Mouse (Mus musculus): Measurements from ENCODE around the gene Tmem209. TPM values are rescaled to one million over a fixed set of nuclear protein-coding genes. Genes with fewer than 3 reads are reported as not detected.
A peak's percentile ranks its signal among the peaks of the same experiment; 100 is the strongest.

Tmem209 gene
- total RNA-seq, 2 experiments from 2014 or later: 6.7 to 10.2 TPM

DNA sequence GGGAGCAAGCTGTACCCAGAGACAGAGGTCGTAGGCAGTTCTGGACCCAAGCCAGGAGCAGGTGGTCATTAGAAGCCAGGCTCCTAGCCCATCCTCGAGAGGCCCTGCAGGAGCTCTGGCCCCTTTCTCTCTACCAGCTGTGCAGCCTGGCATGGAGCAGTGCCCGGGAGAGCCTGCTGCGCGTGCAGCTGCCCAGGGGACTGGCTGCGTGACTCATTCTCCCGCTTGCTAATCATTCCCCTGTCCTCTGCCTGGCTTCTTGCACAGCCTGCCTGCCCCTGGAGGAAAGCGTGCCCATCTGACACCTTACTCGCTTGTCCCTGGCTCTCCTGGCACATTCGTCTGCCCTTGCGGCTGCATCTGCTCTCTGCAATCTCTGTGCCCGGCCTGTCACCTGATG lies 40.2 kb downstream of the Tmem209 start:
- DNase-seq: peak; percentile 23 to 33
- intact Hi-C loops (cut with DNase I): loop anchor here (2.0 kb wide), 1 partner anchor 67 kb away; no protein-coding TSS in a partner anchor

- intact Hi-C loops (cut with DNase I): loop anchor here (2.0 kb wide), 1 partner anchor 66 kb away; no protein-coding TSS in a partner anchor
- DNase-seq: peak in 1 of 2 experiments; percentile 28
Observed at GRCm38 (mm10) chr6:30468684-30469083, 40.9 kb downstream of the Tmem209 start.

DNA sequence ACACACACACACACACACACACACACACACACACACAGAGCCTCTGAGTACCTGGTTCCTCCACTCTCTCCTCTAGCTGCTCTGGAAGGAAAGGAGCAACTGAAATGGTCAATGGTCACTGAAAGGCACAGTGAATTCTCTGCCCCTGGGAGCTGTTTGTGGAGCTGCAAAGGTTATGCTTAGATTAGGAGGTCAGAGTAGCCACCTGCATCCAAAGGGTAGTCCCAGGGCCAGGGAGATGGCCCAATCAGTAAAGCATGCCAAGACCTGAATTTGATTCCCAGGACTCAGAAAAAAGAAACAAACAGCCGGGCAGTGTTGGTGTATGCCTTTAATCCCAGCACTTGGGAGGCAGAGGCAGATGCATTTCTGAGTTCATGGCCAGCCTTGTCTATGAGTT lies 41.5 kb downstream of the Tmem209 start:
- DNase-seq: no peak
- intact Hi-C loops (cut with DNase I): loop anchor here (2.0 kb wide), 1 partner anchor 65 kb away; no protein-coding TSS in a partner anchor

DNA sequence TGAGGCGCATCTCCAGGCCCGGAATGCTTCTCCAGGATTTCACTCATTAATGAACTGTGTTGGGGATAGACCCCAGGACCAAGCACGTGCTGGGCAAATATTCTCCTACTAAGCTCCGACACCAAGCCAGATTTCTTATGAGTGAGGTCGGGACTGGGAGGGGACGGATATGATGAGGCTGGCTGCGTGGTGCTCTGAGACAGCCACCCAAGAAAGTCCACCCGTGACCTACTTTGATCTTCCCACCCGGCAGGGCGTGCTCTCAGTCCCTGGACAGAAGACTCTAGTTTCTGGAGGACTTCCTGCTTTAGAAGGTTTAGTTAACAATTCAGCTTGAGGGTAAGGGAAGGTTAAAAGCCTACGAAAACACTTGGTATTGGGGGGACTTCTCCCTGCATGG lies 44.0 kb downstream of the Tmem209 start:
- no peak for DNase-seq
- intact Hi-C loops (cut with DNase I): no loop called here

DNA sequence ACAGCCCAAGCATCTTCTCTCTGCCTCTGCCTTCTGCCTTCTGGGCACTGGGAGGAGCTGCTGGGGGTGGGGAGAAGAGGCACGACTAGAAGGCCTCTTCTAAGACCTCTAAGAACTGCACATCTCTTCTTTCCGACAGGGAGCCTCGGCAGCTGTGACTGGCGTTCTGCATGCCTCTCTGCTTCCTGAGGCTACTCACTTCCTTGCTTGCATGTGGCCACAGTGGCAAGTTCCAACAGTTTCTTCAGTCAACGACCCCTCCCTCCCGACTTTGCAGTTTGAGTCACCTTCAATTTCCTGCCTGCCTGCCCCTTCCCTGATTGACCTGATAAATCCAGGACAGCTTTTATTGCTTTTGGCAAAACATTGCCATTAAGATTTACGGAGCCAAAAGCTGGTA lies 46.8 kb downstream of the Tmem209 start:
- DNase-seq: no peak
- intact Hi-C loops (cut with DNase I): no loop called here

- intact Hi-C loops (cut with DNase I): no loop called here
- no peak for DNase-seq
Observed at GRCm38 (mm10) chr6:30461755-30462344, 47.7 kb downstream of the Tmem209 start.

- DNase-seq: no peak
- intact Hi-C loops (cut with DNase I): no loop called here
Observed at GRCm38 (mm10) chr6:30460750-30461446, 48.7 kb downstream of the Tmem209 start.

- intact Hi-C loops (cut with DNase I): loop anchor here (1.0 kb wide), 1 partner anchor 57 kb away; no protein-coding TSS in a partner anchor
- peak; percentile 74 to 80 for DNase-seq
Observed at GRCm38 (mm10) chr6:30459811-30460749, 49.5 kb downstream of the Tmem209 start.

- intact Hi-C loops (cut with DNase I): loop anchor here (1.0 kb wide), 1 partner anchor 56 kb away; no protein-coding TSS in a partner anchor
- DNase-seq: peak; percentile 28 to 37
Observed at GRCm38 (mm10) chr6:30459056-30459747, 50.4 kb downstream of the Tmem209 start.

GRCm38 (mm10) chr6:30458626-30459025 lies 51.0 kb downstream of the Tmem209 start:
- intact Hi-C loops (cut with DNase I): loop anchor here (1.0 kb wide), 1 partner anchor 55 kb away; no protein-coding TSS in a partner anchor

DNA sequence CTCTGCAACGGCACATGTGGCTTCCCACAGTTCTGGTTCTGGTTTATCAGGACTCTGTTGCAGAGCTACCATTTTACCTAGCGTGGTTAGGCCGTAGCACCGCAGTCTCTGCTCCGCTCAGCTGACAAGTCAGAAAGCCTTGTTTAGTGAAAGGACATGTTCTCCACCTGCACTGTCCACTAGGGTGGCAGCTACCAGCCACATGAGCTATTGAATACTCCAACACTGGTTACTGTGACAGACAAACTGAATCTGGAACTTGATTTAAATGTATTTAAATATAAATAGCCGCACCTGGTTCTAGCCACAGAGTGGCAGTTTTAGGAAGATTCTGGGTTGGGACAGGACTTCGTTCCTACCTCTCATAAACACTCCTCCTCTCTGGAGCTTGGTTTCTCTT lies 52.6 kb downstream of the Tmem209 start:
- DNase-seq: no peak
- intact Hi-C loops (cut with DNase I): no loop called here

More at GRCm38 (mm10) chr6:30458626-30459025, 51.0 kb downstream of the Tmem209 start:
- no peak for DNase-seq

DNA sequence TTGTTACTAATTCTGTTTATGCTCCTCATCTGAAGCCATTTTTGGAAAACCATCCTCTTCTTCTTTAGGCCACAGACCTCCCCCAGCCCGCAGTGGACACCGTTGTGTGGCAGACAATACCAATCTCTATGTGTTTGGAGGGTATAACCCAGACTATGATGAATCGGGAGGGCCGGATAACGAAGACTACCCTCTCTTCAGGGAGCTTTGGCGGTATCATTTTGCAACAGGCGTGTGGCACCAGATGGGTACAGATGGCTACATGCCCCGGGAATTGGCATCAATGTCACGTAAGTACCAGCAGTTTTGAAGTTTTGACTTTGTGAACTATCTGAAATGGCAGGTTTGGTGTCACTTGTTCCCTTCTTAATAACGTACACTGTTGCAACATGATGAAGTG lies 70.0 kb downstream of the Tmem209 start:
- DNase-seq: no peak
- intact Hi-C loops (cut with DNase I): no loop called here

- DNase-seq: no peak
- intact Hi-C loops (cut with DNase I): no loop called here
Observed at GRCm38 (mm10) chr6:30437054-30437453, 72.5 kb downstream of the Tmem209 start.

- intact Hi-C loops (cut with DNase I): no loop called here
- DNase-seq: no peak
Observed at GRCm38 (mm10) chr6:30436476-30436875, 73.1 kb downstream of the Tmem209 start.

GRCm38 (mm10) chr6:30432461-30433192 lies 77.0 kb downstream of the Tmem209 start:
- intact Hi-C loops (cut with DNase I): no loop called here
- no peak for DNase-seq

Measured in gastrocnemius, postnatal 36 days (tissue).